Mouse (Mus musculus) gastrocnemius, adult 8-10 months (tissue): ENCODE results near the gene Arhgap8. TPM values are rescaled to one million over a fixed set of nuclear protein-coding genes. Genes with fewer than 3 reads are reported as not detected.
"Not testable (repeated sequence)": the region's sequence is repeated elsewhere in the genome, so short reads cannot be mapped to it uniquely, and the experiment has no call there.

ENCODE experiments used
- DNase-seq, 2 experiments: peaks; one replicate each; pipeline ENCODE4 v3.0.0; 2022; ENCODE audit warnings: low spot score in 2 of 2
- total RNA-seq, 4 experiments: library from RNA; stranded (reverse); gene quantifications; 2 replicates each; pipeline ENCODE4 v1.2.4; 2022

The Arhgap8 gene
- total RNA-seq, 4 experiments from 2014 or later: 0.31 to 0.32 TPM; not detected in 2

DNA sequence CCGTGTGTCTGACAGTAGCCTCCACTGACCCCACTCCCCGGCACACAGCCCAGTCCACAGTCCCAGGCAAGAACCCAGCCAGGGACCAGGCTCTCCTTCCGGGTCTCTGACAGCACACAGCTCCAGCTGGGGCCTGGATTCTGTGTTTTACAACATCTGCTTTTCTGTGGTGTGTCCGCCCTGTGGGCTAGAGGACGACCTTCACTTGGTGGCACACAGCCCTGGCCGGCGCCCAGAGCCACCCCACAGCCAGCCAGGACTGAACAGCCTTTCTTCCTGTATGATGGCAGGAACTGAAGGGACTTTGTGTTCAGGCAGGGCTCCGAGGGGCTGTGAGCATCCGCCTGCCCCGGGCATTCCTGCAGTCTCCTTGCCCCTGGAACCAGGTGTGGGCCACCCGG, 22.2 kb upstream of the Arhgap8 start:
- peak; percentile 56 to 65 for DNase-seq

DNA sequence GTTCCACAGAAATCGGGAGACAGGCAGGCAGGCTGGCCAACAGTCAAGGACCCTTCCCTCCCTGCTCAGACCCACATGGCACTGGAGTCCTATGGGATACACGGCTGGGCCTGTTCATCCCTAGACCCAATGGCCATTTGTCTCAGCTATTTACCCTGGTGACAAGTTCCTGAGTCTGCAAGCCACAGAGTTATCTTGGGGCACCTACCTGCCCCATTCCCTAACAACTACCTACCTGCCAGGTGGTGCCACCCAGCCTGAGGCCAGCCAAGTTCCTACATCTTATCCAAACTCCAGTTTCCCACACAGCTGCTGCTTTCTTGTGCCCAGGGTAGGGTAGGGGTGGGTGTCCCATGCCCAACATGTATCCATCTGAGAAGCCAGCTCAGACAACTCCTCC, 21.7 kb upstream of the Arhgap8 start:
- DNase-seq: no peak

- DNase-seq: peak; percentile 31 to 37
Observed at GRCm38 (mm10) chr15:84700147-84700794, 19.6 kb upstream of the Arhgap8 start.

- peak in 1 of 2 experiments; percentile 27 for DNase-seq
Observed at GRCm38 (mm10) chr15:84701947-84702346, 17.9 kb upstream of the Arhgap8 start.

DNA sequence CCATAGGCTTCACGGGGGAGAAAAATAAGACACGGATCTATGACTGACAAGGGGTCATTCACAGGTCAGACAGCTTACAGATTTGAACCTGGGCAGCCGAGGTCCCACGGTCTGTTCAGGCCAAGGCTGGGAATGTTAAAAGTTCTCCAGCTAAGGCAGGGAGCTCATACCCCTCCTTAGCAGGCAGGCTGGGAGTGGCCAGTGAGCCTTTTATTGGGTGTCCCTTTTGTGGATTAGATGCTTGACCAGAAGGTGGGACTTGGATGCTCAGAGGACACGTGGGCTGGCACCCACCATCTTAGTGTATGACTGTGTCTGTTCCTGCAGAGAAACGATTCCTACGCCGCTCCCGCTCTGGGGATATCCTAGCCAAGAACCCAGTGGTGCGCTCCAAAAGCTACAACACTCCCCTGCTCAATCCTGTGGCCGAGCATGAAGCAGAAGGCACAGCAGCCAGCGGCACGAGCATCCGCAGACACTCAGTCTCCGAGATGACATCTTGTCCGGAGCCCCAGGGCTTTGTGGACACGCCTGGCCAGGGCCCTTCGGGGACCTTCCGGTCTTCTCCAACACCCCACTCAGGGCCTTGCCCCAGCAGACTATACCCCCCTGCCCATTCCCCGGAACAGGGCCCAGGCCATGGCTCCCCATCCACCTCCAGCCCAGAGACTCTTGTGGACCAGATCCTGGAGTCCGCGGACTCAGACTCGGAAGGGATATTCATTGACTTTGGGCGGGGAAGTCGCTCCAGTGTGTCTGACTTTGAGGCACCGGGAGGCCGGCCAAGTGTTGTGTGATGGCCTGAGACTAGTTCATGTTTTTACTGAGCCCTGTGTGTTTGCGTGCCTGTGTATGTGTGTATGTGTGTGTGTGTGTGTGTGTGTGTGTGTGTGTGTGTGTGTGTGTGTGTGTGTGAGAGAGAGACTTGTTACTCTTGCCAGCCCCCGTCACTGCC, 17.2 kb upstream of the Arhgap8 start:
- DNase-seq: peak; percentile 31 to 54

DNA sequence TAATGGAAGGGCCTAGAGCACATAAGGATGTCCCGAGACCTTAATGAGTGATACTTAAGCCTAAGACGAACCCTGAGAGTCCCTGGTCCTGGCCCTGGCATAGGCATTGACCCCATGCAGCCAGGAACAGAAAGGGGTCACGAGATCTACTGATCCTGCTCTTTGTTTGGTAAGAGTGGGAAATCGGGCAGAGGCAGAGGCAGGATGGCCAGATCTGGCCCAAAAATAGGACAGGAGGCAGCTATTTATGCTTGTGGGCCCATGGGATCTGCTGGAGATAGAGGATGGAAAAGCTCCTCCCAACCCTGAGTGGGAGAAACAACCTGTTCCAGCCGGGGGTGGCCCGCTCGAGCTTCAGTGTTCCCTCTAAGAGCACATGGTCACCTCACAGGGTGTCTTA, 15.9 kb upstream of the Arhgap8 start:
- DNase-seq: no peak

GRCm38 (mm10) chr15:84705351-84705901, 14.4 kb upstream of the Arhgap8 start:
- no peak for DNase-seq

- DNase-seq: no peak
Observed at GRCm38 (mm10) chr15:84706983-84707619, 12.8 kb upstream of the Arhgap8 start.

GRCm38 (mm10) chr15:84712566-84713405, 7.1 kb upstream of the Arhgap8 start:
- no peak for DNase-seq

GRCm38 (mm10) chr15:84714730-84715129, 5.1 kb upstream of the Arhgap8 start:
- peak; percentile 63 to 65 for DNase-seq

GRCm38 (mm10) chr15:84715132-84715531, 4.7 kb upstream of the Arhgap8 start:
- no peak for DNase-seq

DNA sequence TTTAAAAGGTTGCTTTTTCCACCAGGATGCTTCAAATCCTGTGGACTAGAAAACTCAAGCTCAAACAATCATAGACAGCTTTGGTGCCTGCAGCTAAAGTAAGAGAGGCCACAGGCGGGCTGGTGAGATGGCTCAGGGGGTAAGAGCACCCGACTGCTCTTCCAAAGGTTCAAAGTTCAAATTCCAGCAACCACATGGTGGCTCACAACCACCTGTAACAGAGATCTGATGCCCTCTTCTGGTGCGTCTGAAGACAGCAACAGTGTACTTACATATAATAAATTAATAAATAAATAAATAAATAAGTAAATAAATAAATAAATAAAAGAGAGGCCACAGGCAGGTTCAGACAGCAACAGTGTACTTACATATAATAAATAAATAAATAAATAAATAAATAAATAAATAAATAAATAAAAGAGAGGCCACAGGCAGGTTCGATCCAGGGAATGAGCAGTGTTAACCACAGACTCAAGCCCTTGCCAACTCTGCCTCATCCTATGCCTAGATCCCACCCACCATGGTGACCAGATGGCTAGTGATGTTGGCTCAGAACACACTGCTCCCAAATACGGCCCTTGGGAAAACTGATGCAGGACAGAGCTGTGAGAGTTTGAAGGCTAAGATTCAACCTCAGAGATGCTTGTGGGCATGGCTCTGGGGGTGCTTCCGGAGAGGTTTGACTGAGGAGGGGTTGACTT, 2.1 kb upstream of the Arhgap8 start:
- not testable (repeated sequence) for DNase-seq

- no peak for DNase-seq
Observed at GRCm38 (mm10) chr15:84718785-84719184, 1.1 kb upstream of the Arhgap8 start.

GRCm38 (mm10) chr15:84720291-84721204, 696 bp downstream of the Arhgap8 start:
- DNase-seq: no peak

DNA sequence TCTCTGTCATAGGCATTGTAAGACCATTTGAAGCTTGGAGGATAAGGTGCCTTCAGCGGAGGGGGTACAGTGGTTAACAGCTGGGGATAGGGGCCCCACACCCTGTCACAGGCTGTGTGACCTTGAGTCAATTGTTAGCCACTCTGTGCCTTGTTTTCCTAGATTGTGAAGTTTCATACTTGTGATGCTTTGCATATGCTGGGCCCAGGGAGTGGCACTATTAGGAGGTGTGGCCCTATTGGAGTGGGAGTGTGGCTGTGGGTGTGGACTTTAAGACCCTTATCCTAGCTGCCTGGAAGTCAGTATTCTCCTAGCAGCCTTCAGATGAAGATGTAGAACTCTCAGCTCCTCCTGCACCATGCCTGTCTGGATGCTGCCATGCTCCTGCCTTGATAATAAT, 3.8 kb downstream of the Arhgap8 start:
- DNase-seq: not testable (repeated sequence)

- DNase-seq: no peak
Observed at GRCm38 (mm10) chr15:84724199-84724598, 4.3 kb downstream of the Arhgap8 start.

DNA sequence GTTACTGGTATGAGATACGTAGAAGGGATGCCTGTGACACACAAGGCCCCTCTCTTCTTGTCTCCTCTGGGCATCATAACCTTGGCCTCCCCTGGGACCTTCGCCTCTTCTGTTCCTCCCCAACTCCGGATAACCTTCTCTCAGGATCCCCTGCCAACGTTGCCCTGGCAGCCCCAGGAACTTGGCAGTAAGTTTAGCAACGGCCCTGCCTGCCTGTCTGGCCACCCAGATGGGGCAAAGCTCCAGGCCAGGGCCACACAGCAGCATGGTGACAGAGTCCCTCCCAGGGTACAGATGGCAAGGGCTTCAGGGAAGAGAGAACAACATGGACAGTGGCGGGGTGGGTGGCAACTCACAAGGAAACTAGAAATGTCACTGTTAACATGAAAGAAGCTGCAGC, 9.8 kb downstream of the Arhgap8 start:
- peak in 1 of 2 experiments; percentile 9 for DNase-seq

DNA sequence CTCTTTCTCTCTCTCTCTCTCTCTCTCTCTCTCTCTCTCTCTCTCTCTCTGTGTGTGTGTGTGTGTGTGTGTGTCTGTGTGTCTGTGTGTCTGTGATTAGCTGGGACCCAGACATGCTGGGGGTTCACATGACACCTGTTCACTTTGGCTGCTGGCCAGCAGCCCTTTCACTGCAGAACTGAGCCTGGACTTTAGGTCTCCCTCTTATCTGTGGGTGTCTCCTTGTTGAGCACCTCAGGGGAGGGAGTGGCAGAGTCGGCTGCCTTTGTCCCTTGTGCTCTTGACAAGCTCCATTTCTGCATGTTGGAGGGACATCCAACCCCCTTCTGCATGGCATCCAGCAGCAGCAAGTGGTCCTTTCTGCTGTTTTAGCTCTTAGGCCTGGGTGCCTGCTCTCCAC, 11.0 kb downstream of the Arhgap8 start:
- DNase-seq: no peak
